Mouse (Mus musculus) ES-E14 (cell line): ENCODE data around the gene Fat4. TPM values are rescaled to one million over a fixed set of nuclear protein-coding genes. Genes with fewer than 3 reads are reported as not detected.

ENCODE experiments used
- DNase-seq: peaks from one replicate; pipeline ENCODE4 v3.0.0-alpha.2; 2013; ENCODE audit warnings: low read depth, low spot score
- H3K27ac ChIP-seq: 2 replicates; pipeline ENCODE4 v1.5.1; 2012; ENCODE audit warnings: low read depth, mild to moderate bottlenecking, low read length, moderate library complexity, mixed read lengths; ENCODE audit not compliant: poor library complexity, insufficient read depth, severe bottlenecking
- H3K36me3 ChIP-seq: 2 replicates; pipeline ENCODE4 v1.6.1; 2012; ENCODE audit warnings: mild to moderate bottlenecking, low read length, moderate library complexity, mixed read lengths; ENCODE audit not compliant: control insufficient read depth, poor library complexity, insufficient read depth, severe bottlenecking
- H3K4me1 ChIP-seq, 2 experiments: fragments of 150-350 bp in 1 of 2; sonication (generic) in 1 of 2; 2 replicates each; pipeline ENCODE4 v1.6.1; 2012; ENCODE audit warnings: low read length in 2 of 2, mild to moderate bottlenecking in 1 of 2, mixed read lengths in 1 of 2; ENCODE audit not compliant: control insufficient read depth in 2 of 2, insufficient read depth in 2 of 2, poor library complexity in 1 of 2
- H3K4me3 ChIP-seq, 2 experiments: fragments of 150-350 bp in 1 of 2; sonication (generic) in 1 of 2; 2 replicates each; pipeline ENCODE4 v1.5.1; 2012; ENCODE audit warnings: low read length in 2 of 2, low read depth in 1 of 2, mild to moderate bottlenecking in 1 of 2, mixed read lengths in 1 of 2; ENCODE audit not compliant: insufficient read depth in 1 of 2, poor library complexity in 1 of 2, severe bottlenecking in 1 of 2
- H3K9ac ChIP-seq: 2 replicates; pipeline ENCODE4 v1.6.1; 2012; ENCODE audit warnings: low read depth, mild to moderate bottlenecking, low read length, mixed read lengths; ENCODE audit not compliant: poor library complexity, insufficient read depth, severe bottlenecking
- H3K9me3 ChIP-seq: fragments of 150-350 bp; sonication (generic); 2 replicates; pipeline ENCODE4 v1.6.1; 2012; ENCODE audit warnings: low read depth, mild to moderate bottlenecking, low read length; ENCODE audit not compliant: control insufficient read depth, insufficient read depth
- CHD2 ChIP-seq: IDR thresholded peaks from 2 replicates; pipeline ENCODE4 v1.6.1; 2014; ENCODE audit warnings: mild to moderate bottlenecking, low read depth, low read length, inconsistent platforms
- HCFC1 ChIP-seq: IDR thresholded peaks from 2 replicates; pipeline ENCODE4 v1.6.1; 2012; ENCODE audit warnings: low read length, inconsistent platforms, borderline replicate concordance; ENCODE audit not compliant: insufficient read depth
- MAFK ChIP-seq: IDR thresholded peaks from 2 replicates; pipeline ENCODE4 v1.6.1; 2014; ENCODE audit warnings: mild to moderate bottlenecking, low read depth, low read length, inconsistent platforms; ENCODE audit not compliant: insufficient read depth
- ZC3H11A ChIP-seq: IDR thresholded peaks from 2 replicates; pipeline ENCODE4 v1.6.1; 2012; ENCODE audit warnings: low read depth, mild to moderate bottlenecking, inconsistent platforms, low read length, borderline replicate concordance
- ZNF384 ChIP-seq: IDR thresholded peaks from 2 replicates; pipeline ENCODE4 v1.6.1; 2012; ENCODE audit warnings: low read depth, low read length, inconsistent platforms
- in situ Hi-C, 2 experiments: fragments of 600-800 bp; cut with MboI; formaldehyde crosslinking; loops; one replicate each; pipeline ENCODE4 v1.15.1; 2025; ENCODE audit warnings: low sequenced_read_pairs in 2 of 2, inconsistent platforms in 1 of 2; ENCODE audit not compliant: unreplicated experiment in 2 of 2
- total RNA-seq: library from RNA; depleted of rRNA; stranded (reverse); fragments of 300-350 nt; gene quantifications from 2 replicates; pipeline ENCODE4 v1.2.3, GENCODE M21; 2012

Gene Fat4
- total RNA-seq, 1 experiment, result 0.94 TPM

- no peak overlapping the region for H3K9ac ChIP-seq
- H3K4me1 ChIP-seq, result no peaks in the 10 kb centered on the region
- in situ Hi-C loops, result no loop called here
- no peaks in the 10 kb centered on the region for H3K36me3 ChIP-seq
- no peak overlapping the region for H3K27ac ChIP-seq
- no peak for TF ChIP-seq HCFC1
- H3K4me3 ChIP-seq, result no peak overlapping the region
- H3K9me3 ChIP-seq, result no peaks in the 10 kb centered on the region
- no peak for DNase-seq
Measured at GRCm38 (mm10) chr3:38849077-38849476, 37.7 kb upstream of the Fat4 start.

DNA sequence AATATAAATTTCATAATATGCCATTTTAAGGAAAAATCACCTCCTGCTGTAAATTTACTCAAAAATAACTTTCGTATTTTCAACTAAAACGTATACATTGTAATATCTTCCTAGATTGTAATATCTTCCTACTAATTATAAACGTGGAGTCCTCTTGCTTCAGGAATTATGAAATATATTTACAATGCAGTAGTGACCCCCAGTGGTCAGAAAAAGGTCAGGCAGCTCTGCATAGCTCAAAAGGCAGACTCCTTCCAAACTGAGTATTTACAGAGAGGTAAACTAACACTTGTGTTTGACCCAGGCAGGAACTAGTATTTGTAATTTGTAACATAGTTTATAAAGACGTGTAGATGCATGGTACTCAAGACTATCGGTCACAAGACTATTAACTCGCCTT is 37.2 kb upstream of the Fat4 start:
- no peak for DNase-seq
- Histone ChIP-seq H3K4me1 (no peaks in the 10 kb centered on the region), H3K9me3 (no peaks in the 10 kb centered on the region), H3K27ac (no peak overlapping the region), H3K36me3 (no peaks in the 10 kb centered on the region), H3K4me3 (no peak overlapping the region), H3K9ac (no peak overlapping the region)
- in situ Hi-C loops, result no loop called here
- TF ChIP-seq MAFK (no peak), ZC3H11A (peak; percentile 51; the same call in 1 of the 2 replicates), HCFC1 (no peak), ZNF384 (no peak)

GRCm38 (mm10) chr3:38853650-38854049 is 33.1 kb upstream of the Fat4 start:
- Histone ChIP-seq H3K4me3 (no peak overlapping the region), H3K9me3 (no peaks in the 10 kb centered on the region), H3K4me1 (no peaks in the 10 kb centered on the region), H3K27ac (no peak overlapping the region), H3K36me3 (no peaks in the 10 kb centered on the region), H3K9ac (no peak overlapping the region)
- in situ Hi-C loops, result loop anchor here (10.0 to 25.0 kb wide), 2 partner anchors 591 to 599 kb away; no protein-coding TSS in a partner anchor
- TF ChIP-seq CHD2, result no peak
- no peak for DNase-seq

GRCm38 (mm10) chr3:38860683-38861082 is 26.1 kb upstream of the Fat4 start:
- in situ Hi-C loops, result loop anchor here in 1 of 2 experiments (25.0 kb wide), 1 partner anchor 598 kb away; no protein-coding TSS in a partner anchor
- Histone ChIP-seq H3K9ac (no peak overlapping the region), H3K27ac (no peak overlapping the region)

GRCm38 (mm10) chr3:38871291-38871690 is 15.4 kb upstream of the Fat4 start:
- in situ Hi-C loops, result loop anchor here in 1 of 2 experiments (25.0 kb wide), 1 partner anchor 609 kb away; no protein-coding TSS in a partner anchor
- H3K27ac ChIP-seq, result no peak overlapping the region
- no peak overlapping the region for H3K4me3 ChIP-seq
- DNase-seq, result no peak
- H3K4me1 ChIP-seq, result no peaks in the 10 kb centered on the region
- no peaks in the 10 kb centered on the region for H3K36me3 ChIP-seq
- H3K9ac ChIP-seq, result no peak overlapping the region
- no peaks in the 10 kb centered on the region for H3K9me3 ChIP-seq
- TF ChIP-seq ZNF384, result no peak
- no peak for TF ChIP-seq ZC3H11A
- TF ChIP-seq MAFK, result no peak
- TF ChIP-seq HCFC1, result no peak
- no peak for TF ChIP-seq CHD2

More at GRCm38 (mm10) chr3:38860683-38861082, 26.1 kb upstream of the Fat4 start:
- Histone ChIP-seq H3K9me3 (no peaks in the 10 kb centered on the region), H3K4me1 (no peaks in the 10 kb centered on the region; a peak in 1 of 4 replicates), H3K4me3 (no peak overlapping the region), H3K36me3 (no peaks in the 10 kb centered on the region)
- no peak for DNase-seq
- no peak for TF ChIP-seq HCFC1
- TF ChIP-seq CHD2, result no peak
- TF ChIP-seq MAFK, result no peak
